Mouse (Mus musculus): ENCODE measurements around the gene Ppp1r12a. TPM values are rescaled to one million over a fixed set of nuclear protein-coding genes. Genes with fewer than 3 reads are reported as not detected.

Gene Ppp1r12a
- polyA plus RNA-seq, 1 experiment from 2014 or later = 117 TPM

DNA sequence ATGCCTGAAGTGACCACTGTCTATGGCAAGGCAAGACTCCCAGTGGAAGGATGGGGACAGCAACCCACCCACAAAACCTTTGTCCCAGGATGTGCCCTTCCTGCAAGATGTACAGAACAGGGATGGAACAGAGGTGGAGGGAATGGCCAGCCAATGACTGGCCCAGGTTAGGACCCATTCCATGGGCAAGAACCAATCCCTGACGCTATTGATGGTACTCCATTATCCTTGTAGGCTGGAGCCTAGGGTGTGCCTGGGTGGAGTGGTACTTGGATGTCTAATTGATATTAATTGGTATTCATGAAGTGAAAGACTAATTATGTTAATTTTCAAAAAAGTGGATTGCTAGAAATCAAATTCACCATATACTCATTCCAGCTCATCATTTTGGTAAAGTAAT, 35.5 kb downstream of the Ppp1r12a start:
- WGBS = 100% methylated on average over 1 of the region's 1 CpGs
- no peak for ATAC-seq (replicated peaks; ENCODE audit: low FRiP score, low TSS enrichment, low read depth)
- no peak overlapping the region for H3K4me3 ChIP-seq (ENCODE audit: low read depth, low read length)
- no peak overlapping the region for H3K27ac ChIP-seq (ENCODE audit: low read depth)
- H3K4me2 ChIP-seq (ENCODE audit: low read length) = no peak overlapping the region
- H3K9ac ChIP-seq (ENCODE audit: low read length) = no peak overlapping the region
- H3K36me3 ChIP-seq (ENCODE audit: control insufficient read depth, insufficient read depth, low read length) = peaks cover 17% of the 10 kb centered on the region
- H3K27me3 ChIP-seq (replicated peaks; ENCODE audit: control insufficient read depth, insufficient read depth, low read length) = no peaks in the 10 kb centered on the region
- no peaks in the 10 kb centered on the region for H3K9me3 ChIP-seq (ENCODE audit: control insufficient read depth, low read length)
- 0 out of 2 replicates have a peak, but pooled peaks cover 5% of the 10 kb centered on the region for H3K4me1 ChIP-seq (replicated peaks; ENCODE audit: control insufficient read depth, insufficient read depth, low read length)
- no peak for DNase-seq (ENCODE audit: low spot score)

- H3K27me3 ChIP-seq (replicated peaks; ENCODE audit: control insufficient read depth, insufficient read depth, low read length) = no peaks in the 10 kb centered on the region
- H3K4me3 ChIP-seq (ENCODE audit: low read depth, low read length) = no peak overlapping the region
- no peak for DNase-seq (ENCODE audit: low spot score)
- no peak for ATAC-seq (replicated peaks; ENCODE audit: low FRiP score, low TSS enrichment, low read depth)
- WGBS = 89% methylated on average over 2 of the region's 2 CpGs
- no peak overlapping the region for H3K4me2 ChIP-seq (ENCODE audit: low read length)
- H3K9ac ChIP-seq (ENCODE audit: low read length) = no peak overlapping the region
- 0 out of 2 replicates have a peak, but pooled peaks cover 1% of the 10 kb centered on the region for H3K4me1 ChIP-seq (replicated peaks; ENCODE audit: control insufficient read depth, insufficient read depth, low read length)
- H3K36me3 ChIP-seq (ENCODE audit: control insufficient read depth, insufficient read depth, low read length) = peaks cover 17% of the 10 kb centered on the region
- H3K27ac ChIP-seq (ENCODE audit: low read depth) = no peak overlapping the region
- H3K9me3 ChIP-seq (ENCODE audit: control insufficient read depth, low read length) = no peaks in the 10 kb centered on the region
These were observed 37.0 kb downstream of the Ppp1r12a start for GRCm38 (mm10) chr10:108198945-108199344.

DNA sequence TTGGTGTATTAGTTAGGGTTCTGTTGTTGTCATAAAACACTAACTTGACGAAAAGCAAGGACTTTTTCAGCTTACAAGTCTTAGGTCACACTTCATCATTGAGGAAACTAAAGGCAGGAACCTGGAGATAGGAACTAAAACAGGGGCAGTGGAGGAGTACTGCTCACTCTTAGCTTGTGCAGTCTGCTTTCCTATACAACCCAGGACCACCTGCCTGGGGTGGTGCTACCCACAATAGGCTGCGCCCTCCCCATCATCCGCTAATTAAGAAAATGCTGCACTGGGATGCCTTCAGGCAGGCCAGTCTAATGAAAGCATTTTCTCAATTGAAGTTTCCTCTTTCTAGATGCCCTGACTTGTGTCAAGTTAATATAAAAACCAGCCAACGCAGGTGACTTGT, 40.1 kb downstream of the Ppp1r12a start:
- no peak overlapping the region for H3K4me2 ChIP-seq (ENCODE audit: low read length)
- 91% methylated on average over 4 of the region's 4 CpGs for WGBS
- no peak for ATAC-seq (replicated peaks; ENCODE audit: low FRiP score, low TSS enrichment, low read depth)

DNA sequence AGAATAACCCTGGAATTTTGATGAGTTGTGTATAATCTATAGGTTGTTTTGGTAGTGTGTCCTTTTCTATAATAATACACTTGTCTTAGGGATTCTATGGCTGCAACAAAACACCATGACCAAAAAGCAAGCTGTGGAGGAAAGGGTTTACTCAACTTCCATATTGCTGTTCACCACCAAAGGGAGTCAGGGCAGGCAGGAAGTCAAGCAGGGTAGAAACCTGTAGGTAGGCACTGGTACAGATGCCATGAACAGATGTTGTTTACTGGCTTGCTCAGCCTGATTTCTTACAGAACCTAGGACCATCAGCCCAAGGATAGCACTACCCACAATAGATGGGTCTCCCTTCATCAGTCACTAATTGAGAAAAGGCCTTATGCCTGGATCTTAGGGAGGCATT, 41.4 kb downstream of the Ppp1r12a start:
- DNase-seq (ENCODE audit: low spot score) = no peak
- no peak overlapping the region for H3K4me3 ChIP-seq (ENCODE audit: low read depth, low read length)
- no peak overlapping the region for H3K4me2 ChIP-seq (ENCODE audit: low read length)
- H3K9ac ChIP-seq (ENCODE audit: low read length) = no peak overlapping the region
- H3K27me3 ChIP-seq (replicated peaks; ENCODE audit: control insufficient read depth, insufficient read depth, low read length) = no peaks in the 10 kb centered on the region
- peaks cover 23% of the 10 kb centered on the region for H3K36me3 ChIP-seq (ENCODE audit: control insufficient read depth, insufficient read depth, low read length)
- no peak overlapping the region for H3K27ac ChIP-seq (ENCODE audit: low read depth)
- no peaks in the 10 kb centered on the region for H3K9me3 ChIP-seq (ENCODE audit: control insufficient read depth, low read length)
- ATAC-seq (replicated peaks; ENCODE audit: low FRiP score, low TSS enrichment, low read depth) = no peak
- H3K4me1 ChIP-seq (replicated peaks; ENCODE audit: control insufficient read depth, insufficient read depth, low read length) = no peaks in the 10 kb centered on the region

More for the DNA sequence above, 40.1 kb downstream of the Ppp1r12a start:
- Histone ChIP-seq H3K36me3 (ENCODE audit: control insufficient read depth, insufficient read depth, low read length) (peaks cover 23% of the 10 kb centered on the region), H3K4me1 (replicated peaks; ENCODE audit: control insufficient read depth, insufficient read depth, low read length) (no peaks in the 10 kb centered on the region), H3K27me3 (replicated peaks; ENCODE audit: control insufficient read depth, insufficient read depth, low read length) (no peaks in the 10 kb centered on the region), H3K9me3 (ENCODE audit: control insufficient read depth, low read length) (no peaks in the 10 kb centered on the region), H3K4me3 (ENCODE audit: low read depth, low read length) (no peak overlapping the region), H3K27ac (ENCODE audit: low read depth) (no peak overlapping the region), H3K9ac (ENCODE audit: low read length) (no peak overlapping the region)
- no peak for DNase-seq (ENCODE audit: low spot score)

GRCm38 (mm10) chr10:108209396-108209795, 47.4 kb downstream of the Ppp1r12a start:
- no peak for ATAC-seq (replicated peaks; ENCODE audit: low FRiP score, low TSS enrichment, low read depth)

GRCm38 (mm10) chr10:108224413-108224812, 62.4 kb downstream of the Ppp1r12a start:
- H3K27me3 ChIP-seq (replicated peaks; ENCODE audit: control insufficient read depth, insufficient read depth, low read length) = no peaks in the 10 kb centered on the region
- ATAC-seq (replicated peaks; ENCODE audit: low FRiP score, low TSS enrichment, low read depth) = no peak

More at GRCm38 (mm10) chr10:108209396-108209795, 47.4 kb downstream of the Ppp1r12a start:
- no peak for DNase-seq (ENCODE audit: low spot score)
- no peak overlapping the region for H3K27ac ChIP-seq (ENCODE audit: low read depth)
- H3K9ac ChIP-seq (ENCODE audit: low read length) = no peak overlapping the region
- 88% methylated on average over 5 of the region's 5 CpGs for WGBS
- H3K9me3 ChIP-seq (ENCODE audit: control insufficient read depth, low read length) = no peaks in the 10 kb centered on the region
- H3K4me3 ChIP-seq (ENCODE audit: low read depth, low read length) = no peak overlapping the region
- H3K4me1 ChIP-seq (replicated peaks; ENCODE audit: control insufficient read depth, insufficient read depth, low read length) = no peaks in the 10 kb centered on the region
- no peaks in the 10 kb centered on the region for H3K27me3 ChIP-seq (replicated peaks; ENCODE audit: control insufficient read depth, insufficient read depth, low read length)
- peaks cover 12% of the 10 kb centered on the region for H3K36me3 ChIP-seq (ENCODE audit: control insufficient read depth, insufficient read depth, low read length)
- H3K4me2 ChIP-seq (ENCODE audit: low read length) = no peak overlapping the region

DNA sequence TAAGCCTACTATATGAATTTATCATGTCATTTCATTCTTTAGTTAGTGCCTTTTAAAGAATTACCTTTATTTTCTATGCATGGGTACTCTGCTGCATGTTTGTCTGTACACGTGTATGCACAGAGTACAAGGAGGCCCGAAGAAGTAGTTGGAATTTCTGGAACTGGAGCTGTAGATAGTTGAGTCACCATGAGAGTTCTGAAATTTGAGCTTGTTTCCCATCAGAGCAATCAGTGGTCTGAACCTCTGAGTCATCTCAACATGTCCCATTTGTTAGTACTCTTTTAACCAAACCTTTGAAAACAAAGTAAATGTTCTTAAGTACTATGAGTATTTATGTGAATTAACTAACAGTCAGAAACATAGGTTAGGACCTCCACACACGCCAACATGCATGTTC, 75.1 kb downstream of the Ppp1r12a start:
- peaks cover 66% of the 10 kb centered on the region for H3K36me3 ChIP-seq (ENCODE audit: control insufficient read depth, insufficient read depth, low read length)
- H3K27ac ChIP-seq (ENCODE audit: low read depth) = no peak overlapping the region
- 93% methylated on average over 3 of the region's 3 CpGs for WGBS

More at GRCm38 (mm10) chr10:108224413-108224812, 62.4 kb downstream of the Ppp1r12a start:
- Histone ChIP-seq H3K4me1 (replicated peaks; ENCODE audit: control insufficient read depth, insufficient read depth, low read length) (no peaks in the 10 kb centered on the region), H3K9me3 (ENCODE audit: control insufficient read depth, low read length) (no peaks in the 10 kb centered on the region), H3K4me3 (ENCODE audit: low read depth, low read length) (no peak overlapping the region), H3K36me3 (ENCODE audit: control insufficient read depth, insufficient read depth, low read length) (peaks cover 18% of the 10 kb centered on the region), H3K27ac (ENCODE audit: low read depth) (no peak overlapping the region), H3K4me2 (ENCODE audit: low read length) (no peak overlapping the region), H3K9ac (ENCODE audit: low read length) (no peak overlapping the region)
- 90% methylated on average over 5 of the region's 5 CpGs for WGBS
- no peak for DNase-seq (ENCODE audit: low spot score)

DNA sequence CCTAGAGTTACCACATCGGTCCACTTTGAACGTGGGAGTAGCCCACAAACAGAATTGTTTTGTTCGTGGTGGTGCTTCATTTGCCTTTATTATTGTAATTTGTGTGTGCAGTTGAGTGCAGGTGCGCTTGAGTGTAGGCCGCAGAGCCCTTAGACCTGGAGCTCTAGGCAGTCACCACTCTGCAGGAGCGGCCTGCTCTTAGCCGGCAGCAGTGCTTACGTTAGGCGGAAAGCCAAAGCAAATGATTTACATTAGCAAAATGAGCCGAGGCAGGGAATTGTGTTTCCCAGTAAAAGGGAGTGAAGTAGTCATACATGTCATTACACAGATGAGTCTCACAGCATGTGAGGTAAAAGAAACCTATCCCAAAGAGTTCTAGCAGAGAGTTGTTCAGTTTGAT, 77.1 kb downstream of the Ppp1r12a start:
- WGBS = 61% methylated on average over 10 of the region's 10 CpGs
- Histone ChIP-seq H3K9ac (ENCODE audit: low read length) (no peak overlapping the region), H3K4me1 (replicated peaks; ENCODE audit: control insufficient read depth, insufficient read depth, low read length) (no peaks in the 10 kb centered on the region), H3K4me2 (ENCODE audit: low read length) (no peak overlapping the region), H3K27ac (ENCODE audit: low read depth) (no peak overlapping the region), H3K27me3 (replicated peaks; ENCODE audit: control insufficient read depth, insufficient read depth, low read length) (no peaks in the 10 kb centered on the region), H3K36me3 (ENCODE audit: control insufficient read depth, insufficient read depth, low read length) (peaks cover 64% of the 10 kb centered on the region), H3K9me3 (ENCODE audit: control insufficient read depth, low read length) (no peaks in the 10 kb centered on the region), H3K4me3 (ENCODE audit: low read depth, low read length) (no peak overlapping the region)
- DNase-seq (ENCODE audit: low spot score) = no peak
- no peak for ATAC-seq (replicated peaks; ENCODE audit: low FRiP score, low TSS enrichment, low read depth)

More for the DNA sequence above, 75.1 kb downstream of the Ppp1r12a start:
- Histone ChIP-seq H3K9ac (ENCODE audit: low read length) (no peak overlapping the region), H3K4me1 (replicated peaks; ENCODE audit: control insufficient read depth, insufficient read depth, low read length) (no peaks in the 10 kb centered on the region), H3K4me2 (ENCODE audit: low read length) (no peak overlapping the region), H3K9me3 (ENCODE audit: control insufficient read depth, low read length) (no peaks in the 10 kb centered on the region), H3K4me3 (ENCODE audit: low read depth, low read length) (no peak overlapping the region), H3K27me3 (replicated peaks; ENCODE audit: control insufficient read depth, insufficient read depth, low read length) (no peaks in the 10 kb centered on the region)
- no peak for ATAC-seq (replicated peaks; ENCODE audit: low FRiP score, low TSS enrichment, low read depth)
- no peak for DNase-seq (ENCODE audit: low spot score)

GRCm38 (mm10) chr10:108250710-108251109, 88.7 kb downstream of the Ppp1r12a start:
- no peak overlapping the region for H3K4me2 ChIP-seq (ENCODE audit: low read length)
- no peaks in the 10 kb centered on the region for H3K9me3 ChIP-seq (ENCODE audit: control insufficient read depth, low read length)
- H3K4me3 ChIP-seq (ENCODE audit: low read depth, low read length) = no peak overlapping the region
- H3K9ac ChIP-seq (ENCODE audit: low read length) = no peak overlapping the region
- no peak overlapping the region for H3K27ac ChIP-seq (ENCODE audit: low read depth)
- ATAC-seq (replicated peaks; ENCODE audit: low FRiP score, low TSS enrichment, low read depth) (no peak), DNase-seq (ENCODE audit: low spot score) (no peak)
- no peaks in the 10 kb centered on the region for H3K4me1 ChIP-seq (replicated peaks; ENCODE audit: control insufficient read depth, insufficient read depth, low read length)
- peaks cover 58% of the 10 kb centered on the region for H3K36me3 ChIP-seq (ENCODE audit: control insufficient read depth, insufficient read depth, low read length)
- no peaks in the 10 kb centered on the region for H3K27me3 ChIP-seq (replicated peaks; ENCODE audit: control insufficient read depth, insufficient read depth, low read length)
- WGBS = 89% methylated on average over 12 of the region's 12 CpGs

Data from intestine, embryonic 14.5 days (tissue).